Mouse (Mus musculus) left cerebral cortex, adult 8-10 months (tissue): ENCODE measurements at regions not wholly inside any gene's neighbourhood (a gene's known extent, or its start where the extent isn't known, plus 50 kb on each side); places are given as distances from the start of the nearest gene placed in this dataset.

Source experiments
- DNase-seq, 2 experiments: peaks; one replicate each; pipeline ENCODE4 v3.0.0; 2022; ENCODE audit warnings: low spot score in 2 of 2
- microRNA-seq, 2 experiments: library from miRNA; unstranded; fragments of <30 nt; microRNA quantifications; one replicate each; pipeline ENCODE4 v1.2.0; 2022

GRCm38 (mm10) chr14:100353508-100353907 lies 69.0 kb upstream of the Klf12 start:
- DNase-seq, result no peak

GRCm38 (mm10) chr14:100352961-100353452 lies 68.5 kb upstream of the Klf12 start:
- no peak for DNase-seq

- DNase-seq, result no peak
Measured at GRCm38 (mm10) chr14:100351004-100351403, 66.5 kb upstream of the Klf12 start.

GRCm38 (mm10) chr14:100350021-100350790 lies 65.7 kb upstream of the Klf12 start:
- DNase-seq, result no peak

GRCm38 (mm10) chr14:100348336-100349164 lies 64.1 kb upstream of the Klf12 start:
- DNase-seq, result no peak

GRCm38 (mm10) chr14:100336926-100337325 lies 52.4 kb upstream of the Klf12 start:
- no peak for DNase-seq

Small RNAs in the stretch of these regions (microRNA-seq; reads per million reads assigned to microRNA genes)
- gene Gm22401, result 0 reads per million in 2 experiments
